Mouse (Mus musculus): Measurements from ENCODE around the gene Bsn.

GRCm38 (mm10) chr9:108110160-108110559 lies 80.0 kb downstream of the Bsn start:
- TF ChIP-seq CTCF (IDR thresholded peaks at IDR 0.05; ENCODE audit: insufficient read depth, low read depth, low read length) (no peak), POLR2A (IDR thresholded peaks at IDR 0.05; ENCODE audit: insufficient read depth, low read depth, low read length) (no peak)

All from olfactory bulb, adult 2 months (tissue).